Mouse (Mus musculus): ENCODE measurements around the gene Zfp827.

Gene Zfp827

DNA sequence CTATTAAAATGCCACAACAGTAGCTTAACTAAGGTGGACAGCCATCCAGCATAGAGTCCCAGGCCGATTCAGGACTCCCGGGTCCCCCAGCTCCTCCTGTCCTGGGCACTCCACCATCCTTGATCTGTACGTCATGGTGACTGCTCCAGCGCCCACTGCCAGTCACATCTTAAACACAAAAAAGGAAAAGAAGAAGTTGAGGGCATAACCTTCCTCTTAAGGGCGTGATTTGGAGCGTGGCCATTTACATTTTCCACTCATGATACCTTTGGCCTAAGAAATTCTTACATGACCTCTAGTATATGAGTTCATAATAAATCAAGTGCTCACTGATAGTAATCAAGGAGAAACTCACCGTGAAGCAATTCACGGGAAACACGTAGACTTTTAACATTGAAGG, 131.2 kb downstream of the Zfp827 start:
- DNase-seq (ENCODE audit: low spot score), result no peak

DNA sequence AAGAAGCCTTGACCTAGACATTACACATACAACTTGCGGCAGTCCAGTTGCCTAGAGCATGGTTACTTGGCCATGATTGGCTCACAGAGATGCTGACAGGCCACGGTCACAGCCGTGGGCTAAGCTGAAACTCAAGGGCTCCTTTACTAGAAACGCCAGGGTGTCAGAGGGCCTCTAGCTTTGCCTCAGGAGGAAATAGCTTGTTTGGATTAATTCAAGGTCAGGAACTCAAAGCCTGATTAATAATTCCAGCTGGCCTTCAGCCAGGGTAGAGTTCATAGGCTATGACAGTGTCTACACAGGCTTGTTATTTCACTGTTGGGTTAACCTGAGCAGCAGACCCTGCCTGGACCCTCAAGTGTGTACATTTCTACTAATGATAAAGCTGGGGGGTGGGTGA, 132.1 kb downstream of the Zfp827 start:
- DNase-seq (ENCODE audit: low spot score), result no peak

DNA sequence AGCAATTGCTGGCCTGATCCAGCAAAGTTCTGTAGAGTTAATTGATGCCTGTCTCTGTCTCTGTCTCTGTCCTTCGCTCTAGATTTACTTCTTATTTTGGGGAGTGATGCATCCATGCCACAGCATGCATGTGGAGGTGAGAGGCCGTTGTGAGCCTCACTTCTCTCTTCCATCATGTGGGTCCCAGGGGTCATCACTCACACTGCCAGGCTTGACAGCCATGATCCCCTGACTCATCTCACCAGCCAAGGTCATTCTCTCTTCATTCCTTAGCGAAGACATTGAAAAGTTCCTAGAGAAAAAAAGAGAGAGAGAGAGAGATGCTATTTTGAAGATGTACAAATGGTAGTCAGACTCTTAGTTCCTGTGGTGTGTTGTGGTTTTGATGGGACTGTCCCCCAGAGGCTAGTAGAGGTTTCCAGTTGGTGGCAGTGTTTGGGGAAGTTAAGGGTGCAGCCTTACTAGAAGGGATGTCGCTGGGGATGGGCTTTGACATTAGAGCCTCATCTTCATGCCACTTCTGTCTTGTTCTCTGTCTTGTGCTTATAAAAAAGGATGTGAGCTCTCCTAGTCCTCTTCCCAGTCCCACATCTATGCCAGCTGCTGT, 133.0 kb downstream of the Zfp827 start:
- no peak for DNase-seq (ENCODE audit: low spot score)

DNA sequence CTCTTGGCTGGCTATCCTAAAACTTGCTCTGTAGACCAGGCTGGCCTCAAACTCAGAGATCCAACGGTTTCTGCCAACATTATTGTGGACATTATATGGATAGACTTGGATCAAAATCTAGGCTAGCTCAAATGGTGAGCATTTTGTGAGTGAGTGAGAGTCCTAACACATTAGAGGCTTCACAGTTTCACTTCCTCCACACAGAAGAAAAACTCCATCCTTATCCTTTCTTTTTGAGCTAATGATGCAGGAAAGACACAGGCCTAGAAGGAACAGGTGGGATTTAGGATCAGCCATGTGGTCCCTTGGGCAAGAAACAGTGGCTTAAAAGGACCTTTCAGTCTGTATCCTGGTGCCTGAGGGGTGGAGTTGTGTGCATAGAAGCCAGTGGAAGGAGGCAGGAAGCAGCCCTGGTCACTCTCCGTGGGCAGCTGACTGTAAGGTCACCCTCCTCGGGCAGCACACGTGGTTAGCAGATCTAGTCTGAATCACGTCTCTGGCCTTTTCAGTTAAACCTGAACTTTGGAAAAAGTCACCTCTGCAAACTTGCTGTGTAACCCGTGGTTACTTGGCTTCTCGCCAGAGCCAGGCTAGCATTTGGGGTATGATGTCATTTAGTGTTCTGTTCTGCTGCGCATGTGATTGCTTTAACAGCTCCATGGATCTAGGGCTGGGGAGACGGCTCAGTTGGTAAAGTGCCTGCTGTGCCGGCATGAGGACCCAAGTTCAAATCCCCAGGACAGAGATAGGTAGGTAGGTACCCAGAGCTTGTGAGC, 134.5 kb downstream of the Zfp827 start:
- DNase-seq (ENCODE audit: low spot score), result no peak

DNA sequence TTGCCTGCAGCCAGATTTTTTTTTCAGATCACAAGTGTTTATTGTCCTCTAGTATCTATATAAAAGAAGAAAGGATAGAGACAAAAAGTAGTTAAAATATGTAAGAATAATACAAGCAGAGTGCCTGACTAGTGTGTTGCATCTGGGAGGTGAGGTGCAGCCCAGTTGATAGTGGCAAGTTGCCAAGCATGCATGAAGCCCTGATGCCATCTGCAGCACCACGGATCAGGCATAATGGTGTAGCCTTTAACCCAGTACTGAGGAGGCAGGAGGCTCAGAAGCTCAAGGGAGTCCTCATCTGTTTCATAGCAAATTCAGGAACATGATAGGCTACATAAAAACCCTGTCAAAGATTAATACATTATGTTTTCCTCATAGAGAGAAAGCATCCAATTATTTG, 136.1 kb downstream of the Zfp827 start:
- DNase-seq (ENCODE audit: low spot score), result no peak

DNA sequence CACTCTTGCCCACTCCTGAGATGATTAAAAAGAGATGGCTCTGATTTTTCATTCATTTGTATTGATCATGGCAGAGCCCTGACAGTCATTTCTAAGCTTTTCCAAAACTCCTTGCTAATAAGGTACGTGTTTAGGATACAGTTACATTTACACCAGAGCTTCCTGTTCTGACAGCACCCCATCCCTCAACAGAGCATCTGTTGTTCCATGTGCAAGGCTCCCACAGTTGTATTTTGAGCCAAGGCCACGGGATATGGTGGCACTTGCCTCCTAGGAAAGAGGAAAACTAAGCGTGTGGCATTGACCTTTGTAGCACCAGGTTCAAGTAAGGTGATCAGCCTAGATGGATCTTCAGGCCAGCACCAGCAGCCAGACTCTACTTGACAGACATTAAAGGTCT, 137.0 kb downstream of the Zfp827 start:
- no peak for DNase-seq (ENCODE audit: low spot score)

DNA sequence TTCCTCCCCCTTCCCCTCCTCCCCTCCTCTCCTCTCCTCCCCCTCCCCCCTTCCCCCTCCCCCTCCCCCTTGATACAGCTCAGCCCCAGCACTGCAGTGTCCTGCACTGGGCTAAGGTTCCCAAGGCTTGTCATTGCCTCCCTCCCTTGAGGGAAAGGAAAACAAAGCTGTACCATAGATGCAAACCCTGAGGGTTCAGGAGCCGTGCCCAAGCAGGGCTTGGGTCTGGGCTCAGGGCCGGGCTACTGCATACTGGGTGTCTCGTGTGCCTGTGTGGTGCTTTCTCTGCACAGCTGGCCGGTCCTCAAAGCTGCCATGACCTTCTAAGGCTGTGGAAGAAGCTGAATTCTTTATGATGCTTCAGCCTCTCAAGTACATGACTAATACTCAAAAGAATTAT, 145.4 kb downstream of the Zfp827 start:
- DNase-seq (ENCODE audit: low spot score), result no peak

DNA sequence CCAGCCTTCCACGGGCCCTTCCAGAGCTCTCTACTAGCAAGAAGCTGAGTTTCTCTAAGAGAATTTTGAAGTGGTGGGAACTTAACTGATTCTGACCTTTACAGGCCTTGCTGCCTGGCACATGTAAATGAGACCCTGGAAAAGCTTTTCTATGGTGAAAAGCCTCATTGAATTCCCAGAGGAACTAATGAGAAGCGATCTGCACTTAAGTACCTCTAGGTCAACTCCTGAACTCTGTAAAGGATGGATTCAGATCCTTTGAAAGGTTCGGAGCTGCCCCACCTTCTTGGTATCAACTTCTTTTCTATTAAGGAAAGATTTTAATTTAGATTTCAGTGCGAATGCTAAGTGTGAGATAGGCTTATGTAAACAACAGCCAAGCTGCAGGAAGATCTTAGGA, 147.8 kb downstream of the Zfp827 start:
- DNase-seq (ENCODE audit: low spot score), result no peak

DNA sequence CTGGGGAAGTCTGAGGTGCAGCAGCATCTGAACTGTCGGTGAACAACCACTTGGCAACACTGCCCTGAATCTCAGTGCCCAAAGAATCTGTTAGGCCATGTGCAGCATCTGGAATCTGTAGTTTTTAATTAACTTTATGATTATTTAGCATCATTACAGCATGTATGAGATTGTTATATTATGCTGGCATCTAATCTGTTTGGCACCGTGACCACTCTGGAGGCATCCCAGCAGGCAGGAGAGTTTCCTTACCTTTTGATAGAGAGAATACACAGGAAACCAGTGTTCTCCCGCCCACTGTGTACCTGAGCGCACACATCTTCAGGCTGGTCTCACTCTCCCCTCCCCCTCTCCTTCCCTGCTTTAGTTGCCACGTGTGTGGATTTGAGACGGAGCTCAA, 151.4 kb downstream of the Zfp827 start:
- DNase-seq (ENCODE audit: low spot score), result no peak

DNA sequence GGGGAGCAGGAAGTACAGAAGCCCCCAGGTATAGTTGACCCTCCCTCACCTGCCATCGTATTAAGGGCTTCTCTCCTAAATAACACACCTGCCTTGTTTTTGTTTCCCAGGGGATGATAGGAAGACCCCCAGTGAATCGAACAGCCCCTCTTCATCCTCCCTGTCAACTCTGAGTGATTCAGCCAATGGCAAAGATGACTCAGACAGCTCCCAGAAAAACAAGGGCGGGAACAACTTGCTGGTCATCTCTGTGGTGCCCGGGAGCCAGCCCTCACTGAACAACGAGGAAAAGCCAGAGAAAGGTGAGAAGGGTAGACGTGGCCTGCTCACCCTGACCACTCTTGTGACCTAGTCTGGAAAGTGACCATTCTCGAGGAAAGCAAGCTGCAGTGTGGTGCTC, 157.3 kb downstream of the Zfp827 start:
- DNase-seq (ENCODE audit: low spot score), result no peak

DNA sequence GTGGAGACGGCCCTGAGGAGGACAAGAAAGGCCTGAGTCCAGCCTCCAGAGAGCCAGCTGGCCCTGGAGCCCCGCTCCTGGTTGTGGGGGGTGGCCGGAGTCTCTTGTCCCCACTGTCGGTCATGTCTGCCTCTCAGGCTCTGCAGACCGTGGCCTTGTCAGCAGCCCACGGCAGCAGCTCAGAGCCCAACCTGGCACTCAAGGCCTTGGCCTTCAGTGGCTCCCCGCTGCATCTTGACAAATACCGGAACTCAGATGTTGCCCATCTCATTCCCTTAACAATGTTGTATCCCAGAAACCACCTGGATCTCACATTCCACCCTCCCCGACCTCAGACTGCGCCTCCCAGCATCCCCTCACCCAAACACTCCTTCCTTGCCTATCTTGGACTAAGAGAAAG, 161.8 kb downstream of the Zfp827 start:
- DNase-seq (ENCODE audit: low spot score), result no peak

DNA sequence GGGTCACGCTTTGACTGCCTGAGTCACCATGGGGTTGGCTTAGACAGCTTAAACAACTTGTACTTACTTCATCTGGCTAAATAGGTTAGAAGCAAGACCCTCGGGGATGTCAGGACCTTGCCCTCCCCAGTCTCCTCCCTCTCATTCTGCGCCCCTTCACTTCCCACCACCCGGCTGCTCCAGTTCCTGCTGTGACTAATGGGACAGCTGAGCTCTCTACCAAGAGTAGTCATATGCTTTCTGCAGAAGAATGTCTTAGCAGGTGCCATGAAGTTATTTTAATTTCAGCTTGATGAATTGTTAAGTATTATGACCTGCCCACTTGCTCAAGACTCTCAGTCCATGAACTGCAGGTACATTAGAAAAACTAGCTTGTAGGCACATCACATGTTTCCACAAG, 168.2 kb downstream of the Zfp827 start:
- no peak for DNase-seq (ENCODE audit: low spot score)

DNA sequence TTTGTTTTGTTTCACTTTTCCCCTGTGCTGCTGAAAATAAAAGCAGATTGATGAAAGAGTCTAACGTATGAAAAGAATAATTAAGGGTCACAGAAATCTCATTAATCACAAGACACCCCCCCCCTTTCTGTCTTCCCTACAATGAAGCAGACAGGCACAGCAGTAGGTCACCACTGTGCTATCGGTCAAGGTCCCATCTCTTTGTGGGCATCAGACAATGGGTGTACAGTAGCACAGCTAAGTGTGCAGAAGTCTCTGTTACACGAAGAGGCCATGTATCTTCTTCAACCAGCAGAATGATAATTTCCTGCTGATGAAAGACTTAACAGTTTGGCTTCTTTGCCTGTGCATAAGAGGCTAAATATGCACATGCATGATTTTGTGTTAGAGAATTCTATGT, 170.4 kb downstream of the Zfp827 start:
- no peak for DNase-seq (ENCODE audit: low spot score)

DNA sequence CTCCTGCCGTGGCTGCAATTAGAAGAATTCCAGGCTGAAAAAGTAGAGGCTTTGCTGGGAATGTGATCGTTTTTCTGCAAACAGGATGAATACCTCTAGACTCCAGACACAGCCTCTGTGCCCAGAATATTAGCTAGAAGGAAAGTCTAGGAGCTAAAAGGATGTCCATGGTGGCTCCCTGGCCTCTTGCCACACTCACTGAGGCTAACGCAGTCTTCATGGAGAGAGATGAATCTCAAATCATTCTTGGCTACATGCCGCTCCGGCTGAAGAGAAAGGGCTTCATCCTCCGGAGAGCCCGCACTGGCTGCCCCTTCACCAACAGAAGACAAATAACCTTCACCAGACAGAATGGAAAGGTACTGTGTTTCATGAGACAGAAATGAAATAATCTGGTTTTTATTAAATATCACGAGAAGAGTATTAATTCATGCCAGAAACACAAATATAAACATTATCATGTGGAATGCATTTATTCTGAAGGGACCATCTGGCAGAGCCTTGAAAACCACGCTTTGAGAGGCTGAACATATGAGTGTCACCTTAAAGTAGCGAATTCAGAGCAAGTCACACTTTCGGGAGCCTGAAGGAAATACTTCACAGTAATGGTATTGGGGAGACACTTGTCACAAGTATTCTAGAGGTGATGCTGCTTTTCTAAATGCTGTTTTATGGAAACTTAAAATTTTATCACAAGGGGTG, 173.4 kb downstream of the Zfp827 start:
- no peak for DNase-seq (ENCODE audit: low spot score)

DNA sequence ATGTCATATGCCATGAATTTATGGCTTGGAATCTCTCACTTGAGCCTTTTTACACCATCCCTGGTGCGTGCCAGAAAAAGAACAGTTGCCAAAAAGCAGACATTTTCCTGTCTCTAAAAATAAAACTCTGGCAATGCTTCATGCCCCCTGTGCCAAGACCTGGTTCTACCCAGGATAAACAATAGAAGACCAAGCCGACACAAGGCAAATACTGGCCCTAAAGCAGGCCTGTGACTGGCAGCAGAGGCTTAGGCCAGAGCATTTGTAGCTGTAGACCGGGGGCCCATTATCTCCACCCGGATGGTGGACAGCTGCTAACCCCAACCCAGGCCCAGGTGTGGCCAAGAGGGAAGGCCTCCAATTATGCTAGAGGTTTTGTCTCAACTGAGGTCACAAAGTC, 178.7 kb downstream of the Zfp827 start:
- no peak for DNase-seq (ENCODE audit: low spot score)

DNA sequence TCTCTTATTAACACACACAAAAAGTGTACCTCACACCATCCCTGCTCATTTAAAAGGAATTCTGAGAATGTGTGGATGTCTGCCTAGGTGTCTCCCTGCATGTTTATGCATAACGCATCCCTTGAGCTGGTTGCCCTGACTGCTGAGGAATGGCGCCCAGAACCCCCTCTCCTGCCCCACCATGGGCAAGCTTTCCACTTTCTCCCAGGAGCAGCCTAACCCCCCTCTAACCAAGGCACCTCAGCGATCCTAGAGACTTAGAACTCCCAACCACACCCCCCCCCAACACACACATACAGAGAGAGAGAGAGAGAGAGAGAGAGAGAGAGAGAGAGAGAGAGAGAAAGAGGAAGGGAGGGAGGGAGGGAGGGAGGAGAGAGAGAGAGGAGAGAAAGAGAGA, 179.9 kb downstream of the Zfp827 start:
- DNase-seq (ENCODE audit: low spot score), result no peak

DNA sequence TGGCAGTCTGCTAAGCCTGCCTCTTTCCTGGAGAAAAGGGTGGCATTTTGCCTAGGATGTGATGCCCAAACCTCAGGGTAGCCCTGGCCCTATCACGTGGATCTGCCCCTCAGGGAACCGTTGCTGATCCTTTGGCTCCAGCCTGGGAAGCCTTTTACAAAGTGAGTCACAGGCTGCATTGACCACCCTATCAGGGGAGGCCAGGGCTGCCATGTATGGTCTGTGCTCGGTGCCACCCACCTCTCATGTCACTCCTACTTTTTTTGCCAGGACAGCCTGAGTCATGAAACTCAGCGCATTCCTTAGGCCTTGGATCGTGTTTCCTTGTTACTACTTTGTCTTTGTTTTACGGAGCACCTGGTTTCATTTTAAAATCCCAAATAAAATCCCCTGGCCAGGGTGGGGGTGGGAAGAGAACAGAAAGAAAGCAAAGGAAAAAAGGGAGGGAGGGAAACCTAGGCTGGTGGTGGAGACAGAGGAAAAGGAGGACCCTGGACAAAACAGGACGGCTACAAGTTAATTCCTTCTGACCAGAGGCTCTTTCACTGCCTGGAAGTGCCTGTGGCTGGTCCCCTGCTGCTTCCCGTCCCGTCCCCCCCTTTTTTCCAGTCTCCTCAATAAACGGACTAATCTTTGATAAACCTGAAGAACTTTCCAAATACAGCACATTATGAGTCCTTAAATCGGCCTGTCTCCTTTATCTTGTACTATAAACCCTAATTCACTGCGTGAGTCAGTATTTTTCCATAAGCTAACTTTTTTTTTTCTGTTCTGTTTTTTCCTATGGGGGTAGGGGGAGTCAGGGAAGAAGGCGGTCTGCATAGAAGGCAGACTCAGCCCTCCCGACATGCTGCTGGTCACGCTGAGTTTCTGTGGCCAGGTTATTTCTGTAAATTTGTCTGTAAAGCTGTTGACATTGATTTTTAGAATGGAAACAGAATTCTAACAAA, 180.7 kb downstream of the Zfp827 start:
- DNase-seq (ENCODE audit: low spot score), result no peak

DNA sequence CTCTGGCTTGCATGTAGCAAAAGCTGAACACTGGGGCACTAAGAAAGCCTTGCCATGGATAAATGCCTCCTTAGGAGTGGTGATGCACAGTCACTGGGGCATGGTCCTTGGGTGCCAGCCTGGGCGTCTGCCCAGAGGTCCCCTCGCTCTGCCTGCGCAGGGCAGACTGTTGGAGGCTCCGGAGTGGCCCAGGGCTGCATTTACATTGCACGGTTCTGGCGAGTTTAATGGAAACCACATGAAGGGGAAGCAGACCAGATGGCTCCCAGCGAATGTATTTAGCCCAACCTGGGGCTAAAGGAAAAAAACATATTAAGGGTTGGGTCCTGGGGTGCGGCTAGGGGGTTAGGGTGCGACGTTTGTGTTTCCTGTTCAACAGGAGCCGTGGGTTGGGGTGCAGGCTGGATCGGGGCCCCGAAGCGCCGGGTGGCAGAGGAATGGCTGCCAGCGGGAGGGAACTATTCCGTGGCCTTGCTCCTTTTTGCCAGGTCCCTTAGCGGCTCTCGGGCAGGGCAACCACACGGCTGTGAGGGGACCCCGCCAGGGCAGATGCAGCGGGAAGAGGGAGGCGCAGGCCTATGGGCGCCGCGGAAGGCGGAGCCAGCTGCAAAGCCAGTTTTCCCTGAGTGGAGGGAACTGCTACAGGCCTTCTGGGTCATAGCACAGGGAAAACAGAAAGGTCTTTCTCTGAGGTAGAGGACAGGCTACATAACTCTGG, 181.6 kb downstream of the Zfp827 start:
- no peak for DNase-seq (ENCODE audit: low spot score)

DNA sequence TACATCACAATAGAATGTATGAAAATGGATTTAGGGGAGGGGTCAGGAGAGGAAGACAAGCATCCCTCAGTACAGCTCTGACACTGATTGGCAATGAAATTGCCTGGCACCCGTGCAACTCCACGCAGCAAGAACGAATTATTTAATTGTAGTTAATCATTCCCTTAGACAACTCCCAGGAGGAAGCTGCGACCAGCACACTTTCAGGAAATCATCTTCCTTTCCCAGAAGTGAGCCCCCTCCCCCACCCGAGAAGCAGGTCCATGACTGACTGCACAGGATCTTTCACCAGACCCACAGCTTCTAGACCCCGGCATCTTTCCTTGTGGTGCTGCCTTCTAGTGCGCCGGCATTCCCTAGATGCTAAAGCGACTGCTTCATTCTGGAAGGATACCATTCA, 183.4 kb downstream of the Zfp827 start:
- no peak for DNase-seq (ENCODE audit: low spot score)

DNA sequence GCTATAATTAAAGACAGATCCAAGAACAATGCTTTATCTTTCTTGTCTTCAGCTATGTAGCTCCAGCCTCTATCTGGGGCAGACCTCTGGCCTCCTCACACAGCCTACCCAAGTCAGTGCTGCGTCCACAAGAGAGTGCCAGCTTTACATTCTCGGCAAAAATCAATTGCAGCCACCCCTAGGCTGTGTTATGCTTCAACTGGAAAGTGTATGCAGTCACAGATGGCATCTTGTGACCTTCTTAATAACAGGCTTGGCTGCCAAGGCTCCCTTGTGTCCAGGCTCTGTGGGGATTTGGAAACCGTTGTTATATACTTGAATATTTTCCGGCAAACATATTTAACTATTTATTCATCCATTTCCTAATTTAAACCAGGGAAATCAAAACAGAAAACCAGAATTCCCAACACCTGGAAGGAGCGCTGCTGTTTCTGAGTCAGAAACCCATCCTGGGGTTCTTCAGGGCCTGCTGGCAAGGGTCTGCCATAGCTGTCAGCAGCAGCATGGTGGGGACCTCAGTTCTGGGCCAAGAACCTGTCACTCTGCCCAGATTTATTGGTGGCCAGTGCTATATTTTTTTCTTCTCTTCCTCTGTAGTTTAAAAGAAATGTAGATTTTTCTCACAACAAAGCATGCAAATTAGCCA, 194.0 kb downstream of the Zfp827 start:
- no peak for DNase-seq (ENCODE audit: low spot score)

DNA sequence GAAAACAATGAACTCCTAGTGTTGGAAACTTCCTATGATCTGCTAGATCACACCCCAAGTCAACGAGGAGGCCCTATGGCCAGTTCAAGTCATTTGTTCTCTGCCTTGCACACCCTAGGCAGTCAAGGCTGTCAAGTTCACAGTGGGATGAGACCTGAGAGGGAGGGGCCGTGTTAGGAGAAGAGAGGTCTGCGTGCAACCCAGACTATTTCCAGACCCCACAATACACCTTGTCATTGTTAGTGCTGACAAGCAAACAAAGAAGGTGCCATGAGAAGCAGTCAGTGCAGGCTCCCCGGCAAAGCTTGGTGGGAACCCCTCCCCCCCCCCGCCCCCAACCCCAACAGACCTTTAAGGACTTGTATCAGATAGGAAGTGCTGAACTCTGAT, 194.5 kb downstream of the Zfp827 start:
- DNase-seq (ENCODE audit: low spot score), result no peak
